Mouse (Mus musculus) telencephalon, adult 2 months (tissue): ENCODE measurements around the gene Grn.
"Not testable (repeated sequence)": the region's sequence is repeated elsewhere in the genome, so short reads cannot be mapped to it uniquely, and the experiment has no call there.

Experiments
- DNase-seq: peaks from one replicate; pipeline ENCODE4 v3.0.0-alpha.2; 2011; ENCODE audit warnings: low read depth, low spot score

Grn gene

GRCm38 (mm10) chr11:102400513-102401084 is 29.5 kb upstream of the Grn start:
- no peak for DNase-seq

DNA sequence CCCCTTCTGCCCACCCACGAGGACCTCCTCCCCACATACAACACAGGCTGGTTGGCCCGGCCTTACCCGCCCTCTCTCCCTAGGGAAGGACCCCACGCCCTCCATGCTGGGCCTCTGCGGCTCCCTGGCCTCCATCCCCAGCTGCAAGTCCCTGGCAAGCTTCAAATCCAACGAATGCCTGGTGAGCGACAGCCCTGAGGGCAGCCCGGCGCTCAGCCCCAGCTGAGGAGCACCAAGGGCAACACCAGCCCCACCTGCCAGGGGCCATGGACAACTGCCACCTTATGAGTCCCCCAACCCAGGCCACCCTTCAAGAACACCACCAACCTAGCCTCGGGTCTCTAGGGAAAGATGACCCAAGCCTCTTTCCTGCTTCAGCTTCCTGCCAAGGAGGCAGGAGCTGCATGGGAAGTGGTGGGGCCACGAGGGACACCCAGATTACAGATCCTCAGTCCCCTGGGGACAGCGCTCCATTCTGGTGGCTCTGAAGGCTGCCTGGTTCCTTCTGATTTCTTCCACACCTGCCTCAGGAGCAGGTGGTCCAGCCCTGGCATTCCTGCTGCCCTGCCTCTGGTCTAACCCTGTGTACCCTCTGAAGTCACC is 28.1 kb upstream of the Grn start:
- DNase-seq, result no peak

GRCm38 (mm10) chr11:102403657-102404056 is 26.5 kb upstream of the Grn start:
- DNase-seq, result no peak

DNA sequence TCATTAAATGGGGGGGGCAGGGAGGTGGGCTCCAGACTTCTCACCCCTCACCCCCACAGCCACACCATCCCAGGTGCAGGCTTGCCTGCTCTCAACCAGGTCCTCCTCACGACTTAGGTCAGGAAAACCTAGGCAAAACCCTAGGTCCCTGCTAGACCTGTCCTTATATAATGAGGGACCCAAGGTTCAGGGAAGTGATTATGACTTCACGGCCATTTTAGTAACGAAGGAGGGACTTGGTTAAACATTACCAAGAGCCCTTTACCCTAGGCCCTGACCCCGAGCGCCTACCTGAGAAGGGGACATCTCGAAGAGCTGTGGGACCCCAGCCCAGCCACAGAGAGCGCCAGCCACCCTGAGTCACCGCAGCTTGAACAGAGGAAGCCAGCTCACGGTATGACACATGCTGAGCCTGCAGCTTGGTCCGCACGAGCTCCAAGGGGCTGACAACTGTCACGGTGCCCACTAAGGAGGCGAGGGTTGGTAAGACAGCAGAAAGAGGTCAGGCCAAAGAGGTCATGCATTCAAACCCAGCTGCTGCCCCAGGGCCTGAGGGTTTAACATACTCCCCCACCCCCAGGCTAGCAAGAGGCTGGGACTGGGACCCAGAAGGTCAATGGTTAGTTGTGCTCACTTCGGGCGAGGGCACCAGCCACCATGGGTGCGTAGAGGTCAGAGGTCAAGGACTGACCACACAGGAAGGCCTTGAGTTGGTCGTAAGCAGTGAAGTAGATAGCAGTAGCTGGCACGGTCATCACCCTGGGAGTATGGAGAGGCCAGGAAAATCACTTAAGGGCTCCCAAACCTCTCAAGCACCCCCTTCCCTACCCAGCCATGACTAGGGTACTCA is 25.7 kb upstream of the Grn start:
- DNase-seq, result no peak

DNA sequence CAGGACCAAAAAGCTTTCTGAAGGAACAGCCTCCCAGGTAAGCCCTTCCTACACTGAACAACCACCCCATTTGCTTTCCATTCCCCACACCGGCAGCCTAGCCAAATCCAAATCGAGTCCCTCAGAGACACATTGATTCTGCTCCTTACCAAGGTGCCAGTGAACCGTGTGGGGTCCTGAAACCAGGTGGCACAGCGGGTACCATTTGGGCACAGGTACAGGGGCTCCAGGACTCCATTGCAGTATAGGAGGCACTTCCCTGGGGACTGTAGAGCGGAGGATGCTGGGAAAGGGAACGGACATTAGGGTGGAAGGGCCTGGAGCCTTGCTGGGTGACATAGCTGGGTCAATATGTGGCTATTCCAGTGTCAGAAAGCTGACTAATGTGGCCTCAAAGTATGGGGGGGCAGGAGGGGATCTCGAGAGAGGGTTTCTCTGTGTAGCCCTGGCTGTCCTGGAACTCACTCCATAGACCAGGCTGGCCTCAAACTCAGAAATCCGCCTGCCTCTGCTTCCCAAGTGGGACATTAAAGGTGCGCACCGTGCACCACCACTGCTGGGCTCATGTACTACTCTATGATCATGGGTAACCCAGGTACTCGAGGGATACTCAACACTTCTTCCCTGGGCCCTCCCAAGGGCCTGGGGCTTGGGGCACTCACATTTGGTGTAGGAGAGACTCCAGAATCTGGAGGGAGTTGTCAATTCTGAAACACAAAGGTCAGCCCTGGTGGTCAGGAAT is 24.4 kb upstream of the Grn start:
- DNase-seq, result no peak

DNA sequence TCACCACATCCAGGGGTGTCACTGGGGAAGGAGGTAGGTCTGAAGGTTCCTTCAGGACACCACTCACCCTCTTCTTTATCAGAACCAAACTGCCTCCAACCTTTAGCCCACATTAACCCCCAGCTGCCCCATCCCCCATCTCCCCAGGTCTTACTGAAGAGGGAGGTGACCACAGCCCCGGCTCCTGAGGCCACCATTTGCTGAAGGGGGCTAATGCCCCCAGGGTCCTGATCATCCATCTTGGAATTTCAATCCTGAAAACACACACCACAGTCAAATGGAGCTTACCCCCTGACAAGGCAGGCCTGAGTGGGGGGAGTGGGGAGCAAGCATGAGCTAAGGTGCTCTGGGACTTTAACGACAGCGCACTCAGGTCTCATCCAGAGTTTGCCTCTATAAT is 23.7 kb upstream of the Grn start:
- DNase-seq, result no peak

DNA sequence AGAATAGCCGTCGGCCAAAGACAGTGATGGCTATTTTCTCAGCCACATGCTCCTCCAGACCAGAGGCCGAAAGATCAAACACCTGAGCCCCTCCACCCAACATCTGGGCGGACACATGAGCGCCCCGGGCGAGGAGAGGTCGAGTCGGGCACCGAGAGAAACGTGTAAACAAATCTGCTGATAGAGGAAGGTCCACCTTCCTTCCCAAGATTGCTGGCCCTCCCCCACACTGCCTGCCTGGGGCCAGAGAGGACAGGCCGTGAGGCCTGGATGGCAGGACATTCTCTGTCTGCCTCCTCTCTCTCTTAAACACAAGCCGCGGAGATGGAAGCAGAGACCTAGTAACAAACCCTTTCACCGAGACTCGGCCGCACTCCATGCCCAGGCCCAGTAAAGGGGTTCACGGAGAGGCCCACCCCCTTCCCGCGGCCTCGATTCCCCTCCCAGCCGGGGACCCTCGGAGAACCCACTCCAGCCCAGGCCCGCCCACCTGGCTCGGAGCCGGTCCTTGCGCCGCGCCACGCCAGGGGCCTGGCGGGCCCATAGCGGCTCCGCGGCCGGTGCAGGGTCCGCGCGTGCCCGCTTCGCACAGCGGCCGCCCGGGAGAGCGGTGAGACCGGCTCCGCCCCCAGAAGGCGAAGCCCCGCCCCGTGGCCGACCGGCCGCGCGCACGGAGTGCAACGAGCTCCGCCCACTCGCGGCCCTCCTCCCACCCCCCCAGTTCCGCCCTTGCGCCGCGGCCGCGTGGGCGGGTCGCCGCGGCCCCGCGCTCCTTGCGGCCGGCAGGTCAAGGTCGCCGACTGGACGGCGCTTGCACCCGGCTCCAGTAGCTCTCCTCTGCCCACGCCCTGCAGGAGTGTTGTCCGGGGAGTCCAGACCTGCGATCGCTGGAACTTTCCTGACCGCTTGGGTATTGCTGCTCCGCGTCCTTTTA is 22.9 kb upstream of the Grn start:
- no peak for DNase-seq

DNA sequence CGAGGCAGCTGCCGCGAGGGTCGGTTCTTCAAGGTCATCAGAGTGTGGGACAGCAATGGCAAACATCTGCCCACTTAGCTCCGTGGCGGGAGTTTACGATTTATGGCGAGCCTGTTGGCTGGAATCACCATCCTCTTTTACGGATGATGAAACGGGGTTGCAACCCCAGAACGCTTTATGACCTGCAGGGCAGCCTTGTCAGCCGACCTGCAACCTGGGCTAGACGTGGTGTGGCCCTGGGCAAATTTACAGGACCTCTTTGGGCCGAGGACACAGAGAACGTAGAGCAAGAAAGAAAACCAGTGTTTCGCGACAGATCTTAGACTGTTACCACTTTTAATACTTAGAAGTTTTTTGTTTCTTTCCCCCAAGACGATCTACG is 22.3 kb upstream of the Grn start, which contains the start of gene Slc25a39:
Gene Slc25a39 (minus strand): TSS at position 113 of the 382 bp plus-strand sequence.
- no peak for DNase-seq

DNA sequence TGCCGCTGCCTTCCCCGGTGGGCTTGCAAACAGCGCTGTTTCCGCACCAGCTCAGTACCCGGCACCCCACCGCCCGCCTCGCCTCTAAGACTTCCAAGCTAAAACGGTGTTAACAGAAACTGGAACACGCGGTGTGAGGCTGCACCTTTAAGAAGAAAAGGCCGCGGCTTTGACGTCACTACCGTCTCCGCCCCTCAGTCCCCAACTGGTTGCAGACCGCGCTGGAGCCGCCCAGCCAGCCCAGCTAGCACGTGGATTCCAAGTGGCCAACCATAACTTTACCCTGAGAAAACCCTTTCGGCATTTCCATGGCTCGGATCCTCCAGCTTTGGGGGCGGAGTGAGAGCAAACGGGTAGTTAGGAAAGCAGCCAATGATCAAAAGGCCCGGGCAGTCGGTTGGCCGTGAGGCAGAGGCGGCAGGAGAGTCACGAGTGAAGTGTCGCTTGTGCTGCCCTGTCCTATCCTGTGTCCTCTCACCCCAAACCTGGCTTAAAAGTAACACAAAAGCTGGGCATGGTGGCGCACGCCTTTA is 21.7 kb upstream of the Grn start:
- peak; percentile 98 for DNase-seq

- DNase-seq, result no peak
These were observed 21.0 kb upstream of the Grn start for GRCm38 (mm10) chr11:102408888-102409794.

DNA sequence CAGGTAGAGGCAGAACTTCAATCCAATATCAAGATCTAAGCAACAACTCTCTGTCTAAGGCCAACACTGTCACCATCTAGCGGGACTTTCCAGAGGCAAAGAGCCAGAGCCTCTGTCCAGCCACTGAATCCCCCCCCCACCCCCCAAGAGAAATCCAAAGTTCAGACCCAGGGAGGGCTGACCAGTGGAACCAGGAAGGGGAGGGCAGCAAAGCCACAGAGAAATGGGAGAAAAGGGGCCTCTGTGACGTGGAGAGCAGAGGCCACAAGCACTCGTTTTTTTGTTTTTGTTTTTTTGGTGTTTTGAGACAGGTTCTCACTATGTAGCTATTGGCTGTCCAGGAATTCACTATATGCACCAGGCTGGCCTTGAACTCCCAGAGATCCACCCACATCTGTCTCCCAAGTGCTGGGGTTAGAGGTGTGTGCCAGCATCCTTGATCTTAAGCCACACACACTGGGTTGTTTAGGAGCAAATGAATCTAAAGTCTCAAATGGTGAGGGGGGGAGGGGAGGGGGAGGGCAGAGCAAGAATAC is 20.3 kb upstream of the Grn start:
- no peak for DNase-seq

- not testable (repeated sequence) for DNase-seq
These were observed 19.8 kb upstream of the Grn start for GRCm38 (mm10) chr11:102410345-102410744.

GRCm38 (mm10) chr11:102411061-102411460 is 19.1 kb upstream of the Grn start:
- DNase-seq, result no peak

GRCm38 (mm10) chr11:102411704-102412103 is 18.4 kb upstream of the Grn start:
- peak; percentile 85 for DNase-seq

- no peak for DNase-seq
These were observed 17.1 kb upstream of the Grn start for GRCm38 (mm10) chr11:102413059-102413458.

- no peak for DNase-seq
These were observed 14.9 kb upstream of the Grn start for GRCm38 (mm10) chr11:102415034-102415802.

DNA sequence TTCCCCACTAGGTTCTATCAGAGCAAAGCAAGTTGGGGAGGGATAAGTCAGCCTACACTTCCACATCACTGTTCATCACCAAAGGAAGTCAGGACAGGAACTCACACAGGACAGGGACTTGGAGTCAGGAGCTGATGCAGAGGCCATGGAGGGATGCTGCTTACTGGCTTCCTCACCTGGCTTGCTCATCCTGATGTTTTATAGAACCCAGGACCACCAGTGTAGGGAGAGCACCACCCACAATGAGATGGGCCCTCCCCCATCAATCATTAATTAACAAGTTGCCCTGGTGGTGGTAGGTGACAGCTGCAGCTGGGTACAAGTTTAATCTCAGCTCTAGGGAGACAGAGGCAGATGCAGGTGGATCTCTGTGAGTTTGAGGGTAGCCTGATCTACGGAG is 13.0 kb upstream of the Grn start:
- no peak for DNase-seq

DNA sequence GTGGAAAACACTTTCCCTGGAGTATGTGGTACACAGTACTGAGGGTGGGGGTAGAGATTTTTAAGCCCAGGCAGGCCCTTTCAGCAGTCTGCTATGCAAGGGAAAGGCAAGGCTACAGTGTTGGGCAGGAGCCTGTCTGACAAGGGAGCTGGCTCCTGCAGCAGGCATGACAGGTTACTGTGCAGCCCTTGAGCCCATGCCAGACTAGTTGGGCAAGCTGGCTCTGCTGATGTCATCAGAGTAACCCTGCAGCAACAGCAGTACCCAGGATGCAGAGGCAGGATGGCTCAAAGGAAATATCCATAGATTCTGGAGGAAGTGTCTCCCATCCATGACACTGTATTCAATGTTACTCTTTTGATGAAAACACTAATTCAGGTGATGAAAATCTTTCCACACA is 11.2 kb upstream of the Grn start:
- DNase-seq, result no peak

DNA sequence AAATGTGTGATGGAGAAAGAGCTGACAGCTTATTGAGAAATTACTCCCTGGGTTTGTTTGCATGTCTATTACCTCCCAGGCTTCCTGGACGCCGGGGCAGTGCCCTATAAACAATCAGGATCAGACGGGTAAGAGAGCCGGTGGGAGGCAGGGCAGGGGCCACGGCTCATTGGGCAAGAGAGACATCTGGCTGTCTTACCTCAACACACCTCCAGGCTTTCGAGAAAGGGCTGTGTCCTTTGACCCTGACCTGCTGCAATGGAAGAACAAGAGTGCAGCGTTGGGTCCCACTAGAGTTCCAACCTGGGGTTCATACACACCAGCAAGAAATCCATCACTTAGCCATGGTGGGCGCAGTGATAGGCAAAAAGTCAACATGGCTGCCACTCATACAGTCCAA is 8.6 kb upstream of the Grn start:
- no peak for DNase-seq
